Mouse (Mus musculus): Measurements from ENCODE around the gene Nkpd1. TPM values are rescaled to one million over a fixed set of nuclear protein-coding genes. Genes with fewer than 3 reads are reported as not detected.

Gene Nkpd1
- total RNA-seq (2023; ENCODE audit: inconsistent age), result 0.39 to 0.57 TPM (median 0.42 TPM) in 3 of 4 replicates, not detected in the other

GRCm38 (mm10) chr7:19517652-19518365, at the start of gene Nkpd1:
Gene Nkpd1, plus strand, starts transcription at chr7:19517838.

GRCm38 (mm10) chr7:19508150-19508923, 9.3 kb upstream of the Nkpd1 start, which contains the start of the genes Bloc1s3 and Trappc6a:
Gene Bloc1s3, minus strand, starts transcription at chr7:19508367.
Gene Trappc6a, plus strand, starts transcription at chr7:19508395.

GRCm38 (mm10) chr7:19562643-19563410, 45.2 kb downstream of the Nkpd1 start, which contains the start of gene Ppp1r37:
Gene Ppp1r37, minus strand, starts transcription at chr7:19563076.

Other genes with a start within 250 kb of the Nkpd1 start
- 349 to 378 TPM (median 355 TPM) in 4 replicates for gene Vasp, start 246.0 kb upstream of the Nkpd1 start, total RNA-seq (2023; ENCODE audit: inconsistent age)
- 0.64 TPM in 1 of 4 replicates, not detected in the others for gene Ppm1n, start 237.8 kb upstream of the Nkpd1 start, total RNA-seq (2023; ENCODE audit: inconsistent age)
- gene Rtn2, start 235.2 kb upstream of the Nkpd1 start, total RNA-seq (2023; ENCODE audit: inconsistent age), result 0.24 TPM in 1 of 4 replicates, not detected in the others
- gene Fosb, start 207.8 kb upstream of the Nkpd1 start, total RNA-seq (2023; ENCODE audit: inconsistent age), result 2,334 to 3,047 TPM (median 2,835 TPM) in 4 replicates
- gene Ercc1, start 173.1 kb upstream of the Nkpd1 start, total RNA-seq (2023; ENCODE audit: inconsistent age), result 66.5 to 73.8 TPM (median 68.8 TPM) in 4 replicates
- 6.2 to 8.3 TPM (median 7.5 TPM) in 4 replicates for gene Cd3eap, start 158.4 kb upstream of the Nkpd1 start, total RNA-seq (2023; ENCODE audit: inconsistent age)
- 0.54 to 2.1 TPM (median 0.86 TPM) in 4 replicates for gene Ppp1r13l, start 158.1 kb upstream of the Nkpd1 start, total RNA-seq (2023; ENCODE audit: inconsistent age)
- 66.6 to 74.4 TPM (median 69.9 TPM) in 4 replicates for gene Ercc2, start 135.8 kb upstream of the Nkpd1 start, total RNA-seq (2023; ENCODE audit: inconsistent age)
- 1.8 to 4.2 TPM (median 2.4 TPM) in 4 replicates for gene Klc3, start 113.7 kb upstream of the Nkpd1 start, total RNA-seq (2023; ENCODE audit: inconsistent age)
- 0.42 TPM in 1 of 4 replicates, not detected in the others for gene Ckm, start 113.1 kb upstream of the Nkpd1 start, total RNA-seq (2023; ENCODE audit: inconsistent age)
- gene Mark4, start 59.0 kb upstream of the Nkpd1 start, total RNA-seq (2023; ENCODE audit: inconsistent age), result 25.7 to 29.5 TPM (median 27.5 TPM) in 4 replicates
- gene Exoc3l2, start 54.5 kb upstream of the Nkpd1 start, total RNA-seq (2023; ENCODE audit: inconsistent age), result not detected in 4 replicates
- 4.9 to 6.9 TPM (median 6.1 TPM) in 4 replicates for gene Bloc1s3, start 9.5 kb upstream of the Nkpd1 start, total RNA-seq (2023; ENCODE audit: inconsistent age)
- gene Trappc6a, start 9.4 kb upstream of the Nkpd1 start, total RNA-seq (2023; ENCODE audit: inconsistent age), result 25.7 to 35.6 TPM (median 30.6 TPM) in 4 replicates
- gene Ppp1r37, start 45.2 kb downstream of the Nkpd1 start, total RNA-seq (2023; ENCODE audit: inconsistent age), result 50.2 to 62.6 TPM (median 55.2 TPM) in 4 replicates
- 11.5 to 13.5 TPM (median 12.6 TPM) in 4 replicates for gene Zfp296, start 59.4 kb downstream of the Nkpd1 start, total RNA-seq (2023; ENCODE audit: inconsistent age)
- 75.7 to 86.9 TPM (median 84.1 TPM) in 4 replicates for gene Gemin7, start 59.8 kb downstream of the Nkpd1 start, total RNA-seq (2023; ENCODE audit: inconsistent age)
- 100 to 118 TPM (median 109 TPM) in 4 replicates for gene Clasrp, start 86.6 kb downstream of the Nkpd1 start, total RNA-seq (2023; ENCODE audit: inconsistent age)
- 110 to 121 TPM (median 118 TPM) in 4 replicates for gene Relb, start 111.6 kb downstream of the Nkpd1 start, total RNA-seq (2023; ENCODE audit: inconsistent age)
- 75.3 to 90.5 TPM (median 78.3 TPM) in 4 replicates for gene Clptm1, start 147.2 kb downstream of the Nkpd1 start, total RNA-seq (2023; ENCODE audit: inconsistent age)
- gene Apoc2, start 160.1 kb downstream of the Nkpd1 start, total RNA-seq (2023; ENCODE audit: inconsistent age), result not detected in 4 replicates
- gene Gm44805, start 163.6 kb downstream of the Nkpd1 start, total RNA-seq (2023; ENCODE audit: inconsistent age), result not detected in 4 replicates
- not detected in 4 replicates for gene Apoc4, start 163.6 kb downstream of the Nkpd1 start, total RNA-seq (2023; ENCODE audit: inconsistent age)
- gene Apoc1, start 174.8 kb downstream of the Nkpd1 start, total RNA-seq (2023; ENCODE audit: inconsistent age), result 1.9 to 4.3 TPM (median 2.0 TPM) in 3 of 4 replicates, not detected in the other
- gene Apoe, start 181.3 kb downstream of the Nkpd1 start, total RNA-seq (2023; ENCODE audit: inconsistent age), result 84.7 to 201 TPM (median 96.1 TPM) in 4 replicates
- 52.3 to 57.5 TPM (median 53.4 TPM) in 4 replicates for gene Tomm40, start 197.6 kb downstream of the Nkpd1 start, total RNA-seq (2023; ENCODE audit: inconsistent age)
- 0.51 TPM in 1 of 4 replicates, not detected in the others for gene Nectin2, start 232.6 kb downstream of the Nkpd1 start, total RNA-seq (2023; ENCODE audit: inconsistent age)

Measured in B cell, adult (primary cell).